Mouse (Mus musculus) lung, adult 2 months (tissue): ENCODE measurements around the gene Irak4. TPM values are rescaled to one million over a fixed set of nuclear protein-coding genes. Genes with fewer than 3 reads are reported as not detected.

ENCODE experiments used
- DNase-seq: peaks from one replicate; pipeline ENCODE4 v3.0.0; 2022
- H3K4me1 ChIP-seq: fragments of 200-500 bp; 2 replicates; pipeline ENCODE4 v1.6.1; 2011; ENCODE audit warnings: low read length; ENCODE audit not compliant: control insufficient read depth, insufficient read depth
- H3K4me3 ChIP-seq: fragments of 200-500 bp; replicated peaks from 2 replicates; pipeline ENCODE3; 2011; ENCODE audit warnings: low read depth, mild to moderate bottlenecking, control low read depth, low read length; ENCODE audit errors: extremely low read depth
- CTCF ChIP-seq: fragments of 200-500 bp; IDR thresholded peaks from 2 replicates; pipeline ENCODE4 v1.5.1; 2011; ENCODE audit warnings: mild to moderate bottlenecking, low read length, control low read depth; ENCODE audit not compliant: insufficient read depth
- POLR2A ChIP-seq: fragments of 200-500 bp; IDR thresholded peaks from 2 replicates; pipeline ENCODE4 v1.6.1; 2011; ENCODE audit warnings: low read depth, mild to moderate bottlenecking, control low read depth, low read length, borderline replicate concordance; ENCODE audit errors: extremely low read depth
- WGBS: fragments of 180-500 bp; shearing (Covaris S2); methylation state at CpG from one replicate; pipeline ENCODE4 v1.1.7; 2018; 5-methylcytosine and 5-hydroxymethylcytosine counted together
- polyA plus RNA-seq: library from polyadenylated mRNA; depleted of rRNA; stranded (reverse); fragments of >200 nt; gene quantifications from 2 replicates; pipeline ENCODE4 v1.2.3, GENCODE M21; 2012; rRNA removed

The Irak4 gene
- polyA plus RNA-seq, 1 experiment: 7.8 TPM

GRCm38 (mm10) chr15:94607768-94608167, 64.3 kb downstream of the Irak4 start:
- DNase-seq: no peak
- WGBS: 90% methylated on average over 8 of the region's 8 CpGs
- Histone ChIP-seq H3K4me3 (no peak overlapping the region), H3K4me1 (no peaks in the 10 kb centered on the region)
- TF ChIP-seq CTCF (no peak), POLR2A (no peak)

GRCm38 (mm10) chr15:94616036-94616435, 72.6 kb downstream of the Irak4 start:
- DNase-seq: no peak
- Histone ChIP-seq H3K4me3 (no peak overlapping the region), H3K4me1 (no peaks in the 10 kb centered on the region)
- WGBS: 76% methylated on average over 11 of the region's 11 CpGs
- TF ChIP-seq POLR2A: no peak
- TF ChIP-seq CTCF: no peak

- H3K4me1 ChIP-seq: no peaks in the 10 kb centered on the region
- TF ChIP-seq POLR2A (no peak), CTCF (no peak)
- no peak for DNase-seq
- no peak overlapping the region for H3K4me3 ChIP-seq
These were observed 77.5 kb downstream of the Irak4 start for GRCm38 (mm10) chr15:94620909-94621308.

- DNase-seq: no peak
- no peaks in the 10 kb centered on the region for H3K4me1 ChIP-seq
- WGBS: 53% methylated on average over 2 of the region's 2 CpGs
- TF ChIP-seq CTCF (no peak), POLR2A (no peak)
- no peak overlapping the region for H3K4me3 ChIP-seq
These were observed 85.0 kb downstream of the Irak4 start for GRCm38 (mm10) chr15:94628463-94628829.

- 1% methylated on average over 94 of the region's 96 CpGs for WGBS
- no peak for TF ChIP-seq CTCF
- DNase-seq: peak; percentile 21
- H3K4me1 ChIP-seq: no peaks in the 10 kb centered on the region
- H3K4me3 ChIP-seq: peak within 1 kb of the TSS; percentile 37
These were observed 85.6 kb downstream of the Irak4 start, which contains the start of gene Tmem117 for GRCm38 (mm10) chr15:94628830-94629601. Tmem117 (plus strand) TSS chr15:94629232.

GRCm38 (mm10) chr15:94630553-94630952, 87.1 kb downstream of the Irak4 start:
- TF ChIP-seq CTCF (no peak), POLR2A (no peak)
- 73% methylated on average over 4 of the region's 4 CpGs for WGBS
- DNase-seq: no peak

More at GRCm38 (mm10) chr15:94630553-94630952, 87.1 kb downstream of the Irak4 start:
- Histone ChIP-seq H3K4me1 (no peaks in the 10 kb centered on the region), H3K4me3 (no peak overlapping the region)

Other genes starting within 250 kb of the Irak4 start
- gene Adamts20, start 78.2 kb upstream of the Irak4 start, polyA plus RNA-seq: 0.40 and 1.1 TPM in 2 replicates
- gene Pus7l, start 96 bp upstream of the Irak4 start, polyA plus RNA-seq: 1.7 and 2.2 TPM in 2 replicates
- 20.7 and 30.9 TPM in 2 replicates for gene Twf1, start 46.2 kb downstream of the Irak4 start, polyA plus RNA-seq
- gene Tmem117, start 85.6 kb downstream of the Irak4 start, polyA plus RNA-seq: 0.52 and 1.3 TPM in 2 replicates